Mouse (Mus musculus): ENCODE data around the gene Gtf3c1. TPM values are rescaled to one million over a fixed set of nuclear protein-coding genes. Genes with fewer than 3 reads are reported as not detected.

Gtf3c1 gene
- polyA plus RNA-seq, 1 experiment from 2014 or later: 37.0 TPM

DNA sequence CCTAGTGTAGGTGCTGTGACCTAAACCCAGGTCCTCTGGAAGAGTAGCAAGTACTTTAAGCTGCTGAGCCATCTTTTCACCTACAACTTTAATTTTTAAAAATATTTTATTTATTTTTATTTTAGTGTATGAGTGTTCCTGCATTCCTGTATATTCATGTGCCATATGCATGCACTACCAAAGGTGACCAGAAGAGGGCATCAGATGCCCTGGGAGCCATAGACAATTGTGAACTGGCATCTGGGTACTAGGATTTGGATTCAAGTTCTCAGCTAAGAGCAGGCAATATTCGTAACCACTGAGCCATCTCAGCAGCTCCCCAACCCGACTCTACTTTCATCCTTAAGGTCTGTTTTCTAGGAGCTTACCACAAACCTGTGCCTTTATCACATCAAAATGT, 32.7 kb downstream of the Gtf3c1 start:
- 77% methylated on average over 2 of the region's 2 CpGs for WGBS

DNA sequence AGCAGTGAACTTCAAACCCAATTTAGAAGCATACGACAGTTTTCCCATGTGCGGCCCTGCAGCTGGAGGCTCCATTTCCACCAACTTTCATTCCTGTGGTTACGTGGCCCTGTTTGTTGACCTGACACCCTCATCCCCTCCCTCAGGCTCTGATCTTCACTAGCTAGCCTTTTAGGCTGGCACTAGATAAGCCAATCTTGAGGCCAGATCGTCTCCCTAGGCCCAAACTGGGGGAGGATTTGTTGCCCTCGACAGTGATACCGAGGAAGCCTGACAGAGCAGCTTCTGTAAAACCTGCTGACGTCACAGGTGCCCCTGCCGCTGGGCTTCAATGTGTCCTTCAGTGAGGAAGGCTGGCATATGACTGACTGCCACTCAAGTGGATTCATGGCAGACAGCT, 36.2 kb downstream of the Gtf3c1 start:
- Histone ChIP-seq H3K9ac (no peak overlapping the region), H3K27ac (ENCODE audit: low read depth) (no peak overlapping the region), H3K9me3 (ENCODE audit: low read depth, low read length) (no peaks in the 10 kb centered on the region), H3K4me2 (no peak overlapping the region), H3K4me1 (ENCODE audit: insufficient read depth) (no peaks in the 10 kb centered on the region), H3K36me3 (ENCODE audit: insufficient read depth) (peaks cover 100% of the 10 kb centered on the region), H3K4me3 (ENCODE audit: low read depth, low read length) (no peak overlapping the region), H3K27me3 (ENCODE audit: insufficient read depth, low read length) (no peaks in the 10 kb centered on the region)
- 82% methylated on average over 8 of the region's 8 CpGs for WGBS
- DNase-seq: no peak
- no peak for TF ChIP-seq CTCF (IDR thresholded peaks at IDR 0.05; ENCODE audit: low read depth)
- no peak for ATAC-seq (ENCODE audit: insufficient read depth)

More for the DNA sequence above, 32.7 kb downstream of the Gtf3c1 start:
- Histone ChIP-seq H3K27me3 (ENCODE audit: insufficient read depth, low read length) (no peaks in the 10 kb centered on the region), H3K4me1 (ENCODE audit: insufficient read depth) (no peaks in the 10 kb centered on the region), H3K36me3 (ENCODE audit: insufficient read depth) (peaks cover 100% of the 10 kb centered on the region), H3K4me2 (no peak overlapping the region), H3K4me3 (ENCODE audit: low read depth, low read length) (no peak overlapping the region), H3K9me3 (ENCODE audit: low read depth, low read length) (no peaks in the 10 kb centered on the region), H3K9ac (no peak overlapping the region), H3K27ac (ENCODE audit: low read depth) (no peak overlapping the region)
- ATAC-seq (ENCODE audit: insufficient read depth) (no peak), DNase-seq (peak; percentile 79)
- TF ChIP-seq CTCF (IDR thresholded peaks at IDR 0.05; ENCODE audit: low read depth): peak; percentile 84

DNA sequence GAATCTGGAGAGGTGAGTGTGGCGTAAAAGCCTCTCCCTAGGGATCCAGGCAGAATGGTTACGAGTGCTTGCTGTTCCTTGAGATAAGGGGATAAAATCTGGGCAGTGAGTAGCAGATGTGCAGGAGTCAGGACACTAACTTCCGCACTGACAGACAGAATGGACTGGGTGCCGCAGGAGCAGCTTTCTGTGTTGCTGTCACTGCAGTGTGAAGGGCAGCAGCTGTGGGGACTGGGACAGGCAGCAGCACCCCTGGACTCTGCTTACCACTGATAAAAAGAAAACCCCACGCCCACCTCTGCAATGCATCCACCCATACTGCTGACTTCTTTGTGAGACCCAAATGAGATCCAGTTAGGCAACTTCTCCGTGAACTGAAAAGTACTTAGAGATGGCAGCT, 36.7 kb downstream of the Gtf3c1 start:
- no peak overlapping the region for H3K4me3 ChIP-seq (ENCODE audit: low read depth, low read length)
- H3K27ac ChIP-seq (ENCODE audit: low read depth): no peak overlapping the region
- H3K4me2 ChIP-seq: no peak overlapping the region
- no peaks in the 10 kb centered on the region for H3K9me3 ChIP-seq (ENCODE audit: low read depth, low read length)
- no peak for TF ChIP-seq CTCF (IDR thresholded peaks at IDR 0.05; ENCODE audit: low read depth)
- 75% methylated on average over 6 of the region's 6 CpGs for WGBS
- ATAC-seq (ENCODE audit: insufficient read depth): no peak
- no peak for DNase-seq
- H3K4me1 ChIP-seq (ENCODE audit: insufficient read depth): no peaks in the 10 kb centered on the region
- peaks cover 100% of the 10 kb centered on the region for H3K36me3 ChIP-seq (ENCODE audit: insufficient read depth)
- no peaks in the 10 kb centered on the region for H3K27me3 ChIP-seq (ENCODE audit: insufficient read depth, low read length)
- no peak overlapping the region for H3K9ac ChIP-seq

DNA sequence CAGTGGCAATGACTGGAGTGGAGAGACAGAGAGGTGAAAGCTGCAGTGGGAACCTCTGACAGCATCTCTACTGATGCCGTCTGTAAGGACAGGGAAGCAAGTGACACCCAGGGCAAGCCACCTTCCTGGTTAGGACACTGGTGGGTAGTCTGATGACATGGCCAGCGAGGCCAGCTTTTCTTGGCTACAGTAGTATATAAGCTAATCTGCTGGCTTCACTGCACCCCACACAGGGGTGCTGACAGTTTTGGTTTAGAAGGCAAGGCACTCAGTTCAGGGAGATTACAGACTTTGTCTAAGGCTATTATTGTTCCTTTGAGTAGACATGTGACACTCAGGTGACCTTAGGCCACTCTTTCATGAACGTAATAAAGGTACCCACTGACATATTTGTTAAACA, 43.9 kb downstream of the Gtf3c1 start:
- H3K27ac ChIP-seq (ENCODE audit: low read depth): no peak overlapping the region
- peaks cover 94% of the 10 kb centered on the region for H3K36me3 ChIP-seq (ENCODE audit: insufficient read depth)
- H3K4me3 ChIP-seq (ENCODE audit: low read depth, low read length): no peak overlapping the region

DNA sequence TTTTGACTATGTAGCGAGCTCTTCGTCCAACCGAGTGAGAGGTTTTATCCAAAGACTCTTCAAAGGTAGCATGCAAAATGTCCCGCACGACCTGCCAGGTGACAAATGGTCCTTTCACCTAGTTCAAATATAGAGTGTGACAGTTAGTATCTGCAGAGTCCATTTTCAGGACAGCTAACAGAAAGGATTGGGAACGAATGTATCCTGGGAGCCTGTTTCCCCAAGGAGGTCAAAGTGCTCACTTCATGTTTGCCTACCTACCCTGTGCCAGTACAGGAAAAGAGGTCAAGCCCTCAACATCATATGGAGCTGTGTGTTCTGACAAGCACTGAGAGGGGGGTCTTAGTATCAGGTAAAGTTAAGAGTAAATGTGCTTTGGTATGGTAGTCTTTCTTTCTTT, 50.1 kb downstream of the Gtf3c1 start:
- Histone ChIP-seq H3K27me3 (ENCODE audit: insufficient read depth, low read length) (no peaks in the 10 kb centered on the region), H3K36me3 (ENCODE audit: insufficient read depth) (peaks cover 98% of the 10 kb centered on the region), H3K9ac (no peak overlapping the region), H3K4me2 (no peak overlapping the region), H3K4me1 (ENCODE audit: insufficient read depth) (no peaks in the 10 kb centered on the region), H3K9me3 (ENCODE audit: low read depth, low read length) (no peaks in the 10 kb centered on the region), H3K27ac (ENCODE audit: low read depth) (no peak overlapping the region), H3K4me3 (ENCODE audit: low read depth, low read length) (no peak overlapping the region)
- WGBS: 87% methylated on average over 6 of the region's 6 CpGs
- TF ChIP-seq CTCF (IDR thresholded peaks at IDR 0.05; ENCODE audit: low read depth): no peak
- ATAC-seq (ENCODE audit: insufficient read depth): no peak
- DNase-seq: no peak

More for the DNA sequence above, 43.9 kb downstream of the Gtf3c1 start:
- Histone ChIP-seq H3K4me2 (no peak overlapping the region), H3K4me1 (ENCODE audit: insufficient read depth) (no peaks in the 10 kb centered on the region), H3K9me3 (ENCODE audit: low read depth, low read length) (no peaks in the 10 kb centered on the region), H3K9ac (no peak overlapping the region), H3K27me3 (ENCODE audit: insufficient read depth, low read length) (no peaks in the 10 kb centered on the region)
- DNase-seq (no peak), ATAC-seq (ENCODE audit: insufficient read depth) (no peak)
- WGBS: 70% methylated on average over 3 of the region's 3 CpGs
- TF ChIP-seq CTCF (IDR thresholded peaks at IDR 0.05; ENCODE audit: low read depth): no peak

DNA sequence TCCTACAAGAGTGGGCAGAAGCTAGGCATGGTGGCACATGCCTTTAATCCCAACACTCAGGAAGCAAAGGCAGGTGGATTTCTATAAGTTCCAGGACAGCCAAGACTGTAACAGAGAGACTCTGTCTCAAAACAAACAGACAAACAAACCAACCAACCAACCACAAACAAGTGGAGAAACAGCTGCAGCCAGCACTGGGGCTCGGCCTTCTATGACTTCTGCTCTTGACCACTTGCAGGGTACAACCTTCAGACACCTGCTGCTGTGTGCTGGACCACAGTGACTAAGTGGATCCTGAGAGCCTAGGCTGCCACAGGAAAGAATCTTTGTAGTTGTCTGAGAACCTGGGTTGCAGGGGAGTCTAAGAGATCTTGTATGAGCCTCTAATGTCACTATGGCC, 58.6 kb downstream of the Gtf3c1 start:
- Histone ChIP-seq H3K27me3 (ENCODE audit: insufficient read depth, low read length) (no peaks in the 10 kb centered on the region), H3K27ac (ENCODE audit: low read depth) (no peak overlapping the region), H3K36me3 (ENCODE audit: insufficient read depth) (peaks cover 98% of the 10 kb centered on the region), H3K9me3 (ENCODE audit: low read depth, low read length) (no peaks in the 10 kb centered on the region), H3K4me1 (ENCODE audit: insufficient read depth) (no peaks in the 10 kb centered on the region), H3K9ac (no peak overlapping the region), H3K4me3 (ENCODE audit: low read depth, low read length) (no peak overlapping the region), H3K4me2 (no peak overlapping the region)
- DNase-seq (no peak), ATAC-seq (ENCODE audit: insufficient read depth) (no peak)
- 73% methylated on average over 1 of the region's 1 CpGs for WGBS
- no peak for TF ChIP-seq CTCF (IDR thresholded peaks at IDR 0.05; ENCODE audit: low read depth)

DNA sequence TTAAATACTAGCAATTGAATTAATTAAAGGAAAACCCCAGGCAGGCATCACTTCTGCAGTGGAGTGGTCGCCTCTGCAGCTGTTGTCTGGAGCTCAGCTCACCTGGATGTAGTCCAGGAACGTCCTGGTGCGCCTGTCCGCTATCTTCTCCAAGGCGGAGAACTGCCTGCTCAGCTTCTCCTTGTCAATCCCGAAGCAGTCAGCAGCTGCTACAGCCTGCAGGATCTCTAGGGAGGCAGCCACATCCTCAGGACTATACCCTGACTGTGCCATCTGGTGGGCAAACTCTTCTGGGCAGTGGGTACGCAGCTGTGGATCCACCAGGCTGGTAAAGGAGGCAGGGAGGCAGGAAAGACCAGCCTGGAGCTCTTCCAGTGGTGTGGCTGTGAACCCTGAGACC, 62.2 kb downstream of the Gtf3c1 start:
- H3K36me3 ChIP-seq (ENCODE audit: insufficient read depth): peaks cover 100% of the 10 kb centered on the region
- no peak overlapping the region for H3K4me3 ChIP-seq (ENCODE audit: low read depth, low read length)
- H3K9me3 ChIP-seq (ENCODE audit: low read depth, low read length): no peaks in the 10 kb centered on the region
- no peak for DNase-seq
- no peak overlapping the region for H3K27ac ChIP-seq (ENCODE audit: low read depth)
- no peak for ATAC-seq (ENCODE audit: insufficient read depth)
- no peaks in the 10 kb centered on the region for H3K27me3 ChIP-seq (ENCODE audit: insufficient read depth, low read length)
- H3K4me1 ChIP-seq (ENCODE audit: insufficient read depth): no peaks in the 10 kb centered on the region
- TF ChIP-seq CTCF (IDR thresholded peaks at IDR 0.05; ENCODE audit: low read depth): no peak
- no peak overlapping the region for H3K4me2 ChIP-seq
- WGBS: 88% methylated on average over 7 of the region's 7 CpGs
- no peak overlapping the region for H3K9ac ChIP-seq

DNA sequence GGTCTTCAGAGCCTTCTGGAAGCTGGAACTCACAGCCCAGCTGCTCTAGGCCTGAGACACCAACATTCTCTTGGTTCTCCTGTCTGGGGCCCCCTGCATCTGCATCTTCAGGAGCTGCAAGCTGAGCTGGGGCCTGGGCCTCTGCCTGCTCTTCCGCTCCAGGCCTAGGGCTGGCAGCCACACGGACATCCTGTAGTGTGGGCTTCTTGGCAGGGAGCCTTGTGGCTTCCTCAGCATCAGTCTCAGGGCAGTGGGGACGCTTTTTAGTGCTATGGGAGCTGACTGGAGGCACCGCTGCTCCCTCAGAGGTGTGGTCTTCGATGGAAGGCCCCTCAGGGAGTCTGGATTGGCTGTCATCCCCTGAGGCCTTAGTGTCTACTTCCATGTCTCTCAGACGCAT, 63.7 kb downstream of the Gtf3c1 start:
- DNase-seq: peak; percentile 41
- TF ChIP-seq CTCF (IDR thresholded peaks at IDR 0.05; ENCODE audit: low read depth): no peak
- H3K27me3 ChIP-seq (ENCODE audit: insufficient read depth, low read length): no peaks in the 10 kb centered on the region
- ATAC-seq (ENCODE audit: insufficient read depth): no peak
- H3K4me2 ChIP-seq: no peak overlapping the region
- H3K4me3 ChIP-seq (ENCODE audit: low read depth, low read length): no peak overlapping the region
- H3K4me1 ChIP-seq (ENCODE audit: insufficient read depth): no peaks in the 10 kb centered on the region
- peaks cover 98% of the 10 kb centered on the region for H3K36me3 ChIP-seq (ENCODE audit: insufficient read depth)
- 80% methylated on average over 6 of the region's 6 CpGs for WGBS
- no peak overlapping the region for H3K27ac ChIP-seq (ENCODE audit: low read depth)
- H3K9me3 ChIP-seq (ENCODE audit: low read depth, low read length): no peaks in the 10 kb centered on the region
- no peak overlapping the region for H3K9ac ChIP-seq
